Mouse (Mus musculus) E14TG2a.4 (cell line): ENCODE measurements around the gene Med27.

Experiments
- H3K27me3 ChIP-seq: 2 replicates; pipeline ENCODE4 v1.6.1; 2014; ENCODE audit warnings: low read length, control low read depth; ENCODE audit not compliant: insufficient read depth
- H3K36me3 ChIP-seq: 2 replicates; pipeline ENCODE4 v1.6.1; 2014; ENCODE audit warnings: low read length, control low read depth; ENCODE audit not compliant: insufficient read depth
- H3K4me1 ChIP-seq: replicated peaks from 2 replicates; pipeline ENCODE4 v1.6.1; 2014; ENCODE audit warnings: low read depth, low read length, control low read depth
- H3K4me3 ChIP-seq: replicated peaks from 2 replicates; pipeline ENCODE4 v1.5.1; 2014; ENCODE audit warnings: mild to moderate bottlenecking, low read length
- H3K9me3 ChIP-seq: 2 replicates; pipeline ENCODE4 v1.6.1; 2014; ENCODE audit warnings: low read length, control low read depth
- CTCF ChIP-seq: conservative IDR thresholded peaks from 2 replicates; pipeline ENCODE4 v1.5.1; 2014; ENCODE audit warnings: low read length
- NANOG ChIP-seq: IDR thresholded peaks from 2 replicates; pipeline ENCODE4 v1.6.1; 2014; ENCODE audit warnings: borderline replicate concordance, low read length, mixed read lengths
- POU5F1 ChIP-seq: IDR thresholded peaks from 2 replicates; pipeline ENCODE4 v1.6.1; 2014; ENCODE audit warnings: low read length, borderline replicate concordance

Med27 gene

DNA sequence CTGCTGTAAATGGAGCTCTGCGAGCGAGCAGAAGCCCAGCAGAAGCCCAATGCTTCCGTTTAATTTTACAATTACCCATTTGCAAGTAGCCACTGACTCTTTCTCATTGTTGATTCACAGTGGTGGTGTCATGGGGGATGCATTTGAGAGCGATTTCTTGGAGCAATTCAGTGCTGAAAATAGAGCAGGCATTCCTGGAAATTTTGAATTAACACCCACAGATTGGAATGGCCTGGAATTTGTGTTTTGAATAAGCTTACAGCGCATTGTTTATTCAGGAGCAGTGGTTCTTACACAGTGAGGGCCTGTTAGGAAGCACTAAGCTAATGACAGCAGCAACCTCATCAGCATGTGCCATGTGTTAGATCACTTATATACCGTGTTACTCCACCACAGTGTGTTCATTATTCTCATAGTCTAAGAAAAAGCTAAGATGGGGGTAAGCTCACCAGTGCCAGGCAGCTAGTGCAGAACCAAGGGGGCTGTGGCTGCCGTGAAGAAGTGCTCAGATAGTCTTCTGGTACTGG is 101.9 kb downstream of the Med27 start:
- no peak overlapping the region for H3K4me3 ChIP-seq
- TF ChIP-seq POU5F1 (no peak), CTCF (no peak), NANOG (no peak)
- H3K4me1 ChIP-seq = peaks cover 3% of the 10 kb centered on the region; the same call in 1 of the 2 replicates
- no peaks in the 10 kb centered on the region for H3K36me3 ChIP-seq
- H3K9me3 ChIP-seq = no peaks in the 10 kb centered on the region
- H3K27me3 ChIP-seq = no peaks in the 10 kb centered on the region

DNA sequence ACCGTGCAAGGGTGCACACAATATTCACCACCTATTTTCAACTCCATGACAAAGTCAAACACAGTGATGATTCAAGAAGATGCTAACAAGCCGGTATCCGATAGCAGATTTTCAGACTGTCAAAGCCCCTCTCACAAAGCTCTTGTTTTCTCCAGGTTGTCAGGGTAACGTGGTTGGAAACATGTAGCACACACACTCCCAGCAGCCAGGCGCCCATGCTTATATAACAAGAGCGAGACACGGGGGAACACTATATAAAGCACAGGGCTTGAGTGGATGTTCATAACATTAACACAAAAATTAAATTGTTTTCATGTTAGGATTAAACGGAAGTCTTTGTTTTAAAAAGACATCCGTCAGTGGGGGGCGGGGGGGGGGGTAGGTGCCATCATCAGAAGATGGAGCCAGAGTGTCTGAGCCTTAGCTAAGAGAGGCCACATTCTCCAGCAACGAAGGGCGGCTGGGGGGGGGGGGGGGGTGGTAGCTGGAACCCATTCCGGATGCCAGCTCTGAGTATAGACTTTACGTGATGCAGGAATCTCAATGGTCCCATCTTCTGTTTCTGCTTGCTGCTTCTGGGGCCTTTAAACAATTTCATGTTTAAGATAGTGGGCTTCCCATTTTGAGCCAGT is 104.9 kb downstream of the Med27 start:
- no peaks in the 10 kb centered on the region for H3K27me3 ChIP-seq
- no peaks in the 10 kb centered on the region for H3K36me3 ChIP-seq
- peaks cover 28% of the 10 kb centered on the region for H3K4me1 ChIP-seq
- TF ChIP-seq NANOG = no peak
- no peak for TF ChIP-seq CTCF
- no peak for TF ChIP-seq POU5F1
- H3K9me3 ChIP-seq = no peaks in the 10 kb centered on the region
- H3K4me3 ChIP-seq = no peak overlapping the region

DNA sequence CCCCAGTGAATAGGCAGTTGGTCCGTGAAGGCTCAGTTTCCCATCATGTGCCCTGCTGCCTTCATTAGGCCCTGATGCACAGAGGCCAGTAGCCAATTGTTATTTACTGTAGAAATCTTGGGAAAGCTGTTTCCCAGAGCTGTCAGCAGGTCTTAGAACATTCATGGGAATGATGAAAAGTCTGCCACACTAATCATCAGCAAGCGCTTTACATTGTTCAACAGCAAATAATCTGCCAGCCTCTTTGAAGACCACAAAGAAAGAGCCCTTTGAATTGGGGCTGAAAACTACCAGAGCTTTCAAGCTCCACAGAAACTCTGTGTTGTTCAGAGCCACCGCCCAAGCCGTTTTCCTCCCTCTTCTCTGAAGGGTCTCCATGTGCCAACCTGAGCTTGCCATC is 106.8 kb downstream of the Med27 start:
- TF ChIP-seq CTCF (no peak), POU5F1 (no peak), NANOG (no peak)
- Histone ChIP-seq H3K4me1 (peaks cover 46% of the 10 kb centered on the region), H3K4me3 (no peak overlapping the region), H3K9me3 (no peaks in the 10 kb centered on the region), H3K36me3 (no peaks in the 10 kb centered on the region), H3K27me3 (no peaks in the 10 kb centered on the region)

DNA sequence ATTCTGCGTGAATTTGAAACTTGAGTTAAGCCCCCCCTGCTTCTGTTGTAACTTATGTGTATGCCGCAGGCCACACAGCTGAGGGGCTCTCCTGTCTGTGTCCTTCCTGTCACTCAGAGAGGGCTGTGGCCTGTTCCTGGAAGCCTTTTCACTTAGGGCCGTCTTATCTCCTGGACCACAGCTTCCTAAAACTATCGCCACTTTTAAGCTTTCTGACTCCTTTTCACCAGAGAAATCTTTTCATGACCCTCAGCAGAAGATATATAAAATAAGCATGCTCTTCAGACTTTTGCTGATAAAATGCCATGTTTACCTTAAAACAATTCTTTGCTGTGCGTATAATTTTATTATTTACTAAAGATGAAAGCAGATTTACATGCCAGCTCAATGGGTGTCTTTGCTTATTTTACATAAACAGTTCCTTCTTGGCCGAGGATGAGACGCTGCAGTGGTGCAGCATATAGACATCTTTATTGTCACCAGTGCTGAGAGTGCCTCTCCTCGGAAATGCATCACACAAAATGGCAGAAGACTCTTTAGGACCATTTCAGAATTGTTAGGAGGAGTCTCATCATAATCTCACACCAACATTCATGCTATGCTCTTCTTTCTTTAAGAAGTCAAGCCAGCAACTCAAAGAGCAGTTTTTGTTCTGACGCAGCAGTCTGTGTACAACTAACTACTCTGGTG is 110.2 kb downstream of the Med27 start:
- Histone ChIP-seq H3K9me3 (no peaks in the 10 kb centered on the region), H3K4me3 (no peak overlapping the region), H3K36me3 (no peaks in the 10 kb centered on the region), H3K27me3 (no peaks in the 10 kb centered on the region), H3K4me1 (peaks cover 80% of the 10 kb centered on the region)
- TF ChIP-seq NANOG = no peak
- TF ChIP-seq POU5F1 = no peak
- no peak for TF ChIP-seq CTCF

DNA sequence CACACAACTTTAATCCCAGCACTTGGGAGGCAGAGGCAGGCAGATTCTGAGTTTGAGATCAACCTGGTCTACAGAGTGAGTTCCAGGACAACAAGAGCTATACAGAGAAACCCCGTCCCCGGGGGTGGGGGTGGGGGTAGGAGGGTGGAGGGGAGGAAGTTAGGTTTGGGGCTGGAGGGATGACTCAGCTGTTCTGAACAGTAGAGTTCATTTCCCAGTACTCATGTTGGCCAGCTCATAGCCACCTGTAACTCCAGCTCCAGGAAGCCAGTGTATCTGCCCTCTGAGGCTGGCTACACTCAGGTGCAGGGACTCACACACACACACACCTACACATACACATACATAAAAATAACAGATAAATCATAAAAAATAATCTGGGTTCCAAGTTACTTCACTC is 111.1 kb downstream of the Med27 start:
- TF ChIP-seq CTCF (no peak), NANOG (no peak), POU5F1 (no peak)
- H3K4me3 ChIP-seq = peak overlapping the region; percentile 26; the same call in 1 of the 2 replicates
- H3K4me1 ChIP-seq = peaks cover 86% of the 10 kb centered on the region
- no peaks in the 10 kb centered on the region for H3K9me3 ChIP-seq
- no peaks in the 10 kb centered on the region for H3K27me3 ChIP-seq
- no peaks in the 10 kb centered on the region for H3K36me3 ChIP-seq

DNA sequence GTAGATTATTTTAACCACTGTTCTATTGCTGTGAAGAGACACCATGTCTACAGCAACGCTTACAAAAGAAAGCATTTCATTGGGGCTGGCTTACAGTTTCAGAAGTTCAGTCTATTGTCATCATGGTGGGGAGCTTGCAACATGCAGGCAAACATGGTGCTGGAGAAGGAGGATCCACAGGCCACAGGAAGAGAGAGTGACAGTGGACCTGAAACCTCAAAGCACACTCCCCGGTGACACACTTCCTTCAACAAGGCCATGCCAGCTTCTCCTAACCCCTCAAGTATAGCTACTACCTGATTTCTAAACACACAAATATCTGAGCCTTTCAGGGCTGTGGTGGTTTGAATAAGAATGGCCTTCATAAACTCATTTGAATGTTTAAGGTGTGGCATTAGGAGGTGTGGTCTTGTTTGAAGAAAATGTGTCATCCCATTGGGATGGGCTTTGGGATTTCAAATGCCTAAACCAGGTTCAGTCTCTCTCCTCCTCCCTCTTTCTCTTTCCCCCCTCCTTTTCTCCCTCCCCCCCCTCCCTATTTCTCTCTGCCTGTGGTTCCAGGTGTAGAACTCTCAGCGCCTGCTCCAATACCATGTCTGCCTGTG is 111.8 kb downstream of the Med27 start:
- TF ChIP-seq CTCF = no peak
- no peak for TF ChIP-seq POU5F1
- no peak for TF ChIP-seq NANOG
- Histone ChIP-seq H3K9me3 (no peaks in the 10 kb centered on the region), H3K4me1 (peaks cover 88% of the 10 kb centered on the region), H3K36me3 (no peaks in the 10 kb centered on the region), H3K4me3 (peak overlapping the region; percentile 26; the same call in 1 of the 2 replicates), H3K27me3 (no peaks in the 10 kb centered on the region)

DNA sequence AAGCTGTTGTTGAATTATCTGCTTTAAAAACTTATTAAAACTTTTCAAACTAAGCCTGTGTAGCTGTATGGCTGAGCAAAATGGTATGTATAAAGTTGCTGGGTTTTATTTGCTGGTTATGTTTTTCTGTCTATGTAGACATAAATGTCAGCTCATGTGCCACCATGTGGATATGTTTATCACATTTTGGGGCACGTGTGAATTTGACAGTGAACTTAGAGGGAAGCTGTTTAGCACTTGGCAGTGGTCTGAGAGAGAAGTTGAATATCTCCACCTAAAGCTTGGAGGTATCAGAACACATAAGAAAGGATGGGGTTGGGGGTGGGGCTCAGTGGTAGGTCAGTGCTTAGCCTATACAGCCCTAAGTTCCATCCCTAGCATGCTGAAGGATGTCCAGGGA is 113.0 kb downstream of the Med27 start:
- peaks cover 85% of the 10 kb centered on the region for H3K4me1 ChIP-seq
- TF ChIP-seq CTCF (no peak), POU5F1 (no peak), NANOG (no peak)
- no peaks in the 10 kb centered on the region for H3K27me3 ChIP-seq

DNA sequence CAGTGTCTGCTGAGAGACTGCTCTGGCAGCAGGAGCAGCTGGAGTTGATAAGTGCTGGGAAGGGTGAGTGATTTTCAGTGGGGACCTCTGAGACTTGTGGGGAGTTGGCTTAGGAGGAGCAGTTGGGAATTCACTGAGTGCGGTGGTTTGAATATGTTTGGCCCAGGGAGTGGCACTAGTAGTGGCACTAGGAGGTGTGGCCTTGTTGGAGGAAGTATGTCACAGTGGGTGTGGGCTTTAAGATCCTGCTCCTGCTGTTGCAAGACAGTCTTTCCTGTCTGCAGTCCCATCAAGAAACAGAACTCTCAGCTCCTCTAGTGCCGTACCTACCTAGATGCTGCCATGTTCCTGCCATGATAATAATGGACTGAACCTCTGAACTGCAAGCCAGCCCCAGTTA is 115.2 kb downstream of the Med27 start:
- no peaks in the 10 kb centered on the region for H3K9me3 ChIP-seq
- no peak overlapping the region for H3K4me3 ChIP-seq
- no peak for TF ChIP-seq POU5F1
- TF ChIP-seq NANOG = no peak
- no peak for TF ChIP-seq CTCF
- peaks cover 79% of the 10 kb centered on the region for H3K4me1 ChIP-seq
- H3K27me3 ChIP-seq = no peaks in the 10 kb centered on the region
- no peaks in the 10 kb centered on the region for H3K36me3 ChIP-seq

More for the DNA sequence above, 113.0 kb downstream of the Med27 start:
- H3K36me3 ChIP-seq = no peaks in the 10 kb centered on the region
- no peak overlapping the region for H3K4me3 ChIP-seq
- H3K9me3 ChIP-seq = no peaks in the 10 kb centered on the region

DNA sequence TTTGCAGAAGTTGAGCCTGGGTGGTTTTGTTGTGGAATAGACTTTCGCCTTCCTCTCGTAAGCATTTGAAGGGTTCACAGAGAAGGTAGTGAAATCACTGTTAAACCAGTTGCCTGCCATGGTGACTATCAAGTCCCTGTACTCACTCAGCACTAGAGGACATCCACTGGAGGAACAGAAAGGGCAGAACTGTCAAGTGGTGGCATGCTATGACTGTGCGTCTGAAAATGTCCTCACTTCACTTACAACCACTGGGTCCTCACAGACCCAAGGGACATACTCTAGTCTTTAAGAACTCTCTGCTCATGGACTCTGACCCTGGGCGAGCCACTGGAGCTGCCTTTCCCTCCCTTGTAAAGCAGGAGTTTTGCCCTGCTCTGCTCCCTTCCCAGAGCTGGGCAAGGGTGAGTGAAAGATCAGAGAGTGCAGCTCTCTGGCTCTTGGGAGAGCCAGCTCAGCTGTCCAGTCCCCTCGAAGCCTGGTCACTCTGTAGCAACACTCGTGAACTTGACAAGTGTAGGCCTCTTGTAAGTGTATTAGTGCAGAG is 116.5 kb downstream of the Med27 start:
- Histone ChIP-seq H3K4me1 (peaks cover 67% of the 10 kb centered on the region), H3K36me3 (no peaks in the 10 kb centered on the region), H3K9me3 (no peaks in the 10 kb centered on the region), H3K27me3 (no peaks in the 10 kb centered on the region), H3K4me3 (no peak overlapping the region)
- no peak for TF ChIP-seq CTCF
- no peak for TF ChIP-seq NANOG
- no peak for TF ChIP-seq POU5F1
